Mouse (Mus musculus): ENCODE results near the gene Gm28230.

The Gm28230 gene

GRCm38 (mm10) chr2:74739869-74740268 is 13.3 kb downstream of the Gm28230 start:
- no peak for DNase-seq (ENCODE audit: low spot score)

DNA sequence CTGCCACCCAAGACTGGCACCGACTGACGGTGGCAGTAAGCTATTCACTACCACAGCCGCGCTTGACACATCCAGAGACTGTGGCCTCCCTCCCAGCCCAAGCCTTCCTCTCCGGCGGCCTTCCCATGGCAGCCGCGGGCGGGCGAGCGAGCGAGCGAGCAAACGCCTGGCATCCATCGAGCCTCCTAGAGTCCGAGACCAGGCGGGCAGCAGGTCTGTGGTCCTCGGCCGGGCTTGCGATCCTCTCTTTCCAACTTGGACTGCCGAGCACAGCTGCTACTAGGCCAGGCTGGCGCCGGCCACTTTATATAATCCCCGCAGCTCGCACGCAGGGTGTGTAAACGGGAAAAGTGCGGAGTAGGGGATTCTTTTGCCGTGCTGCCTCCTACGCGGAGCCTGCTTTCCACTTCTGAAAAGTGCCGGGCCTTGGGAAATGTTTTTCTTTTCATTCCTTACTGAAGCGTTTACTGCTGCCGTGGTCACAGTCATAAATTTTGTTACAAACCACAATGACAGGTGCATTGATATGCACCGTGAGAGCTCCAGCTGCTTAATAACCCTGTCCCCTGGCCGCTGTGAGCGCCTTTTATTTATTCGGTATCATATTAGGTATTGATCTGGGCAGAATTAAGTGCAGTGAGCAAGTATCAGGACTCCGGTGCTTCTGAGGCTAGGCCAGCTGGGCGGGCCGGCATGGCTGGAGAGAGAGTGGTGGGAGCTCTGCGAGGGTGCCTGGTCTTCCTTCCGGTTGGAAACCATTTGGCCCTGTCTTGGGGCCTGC is 14.0 kb downstream of the Gm28230 start:
- DNase-seq (ENCODE audit: low spot score), result no peak

DNA sequence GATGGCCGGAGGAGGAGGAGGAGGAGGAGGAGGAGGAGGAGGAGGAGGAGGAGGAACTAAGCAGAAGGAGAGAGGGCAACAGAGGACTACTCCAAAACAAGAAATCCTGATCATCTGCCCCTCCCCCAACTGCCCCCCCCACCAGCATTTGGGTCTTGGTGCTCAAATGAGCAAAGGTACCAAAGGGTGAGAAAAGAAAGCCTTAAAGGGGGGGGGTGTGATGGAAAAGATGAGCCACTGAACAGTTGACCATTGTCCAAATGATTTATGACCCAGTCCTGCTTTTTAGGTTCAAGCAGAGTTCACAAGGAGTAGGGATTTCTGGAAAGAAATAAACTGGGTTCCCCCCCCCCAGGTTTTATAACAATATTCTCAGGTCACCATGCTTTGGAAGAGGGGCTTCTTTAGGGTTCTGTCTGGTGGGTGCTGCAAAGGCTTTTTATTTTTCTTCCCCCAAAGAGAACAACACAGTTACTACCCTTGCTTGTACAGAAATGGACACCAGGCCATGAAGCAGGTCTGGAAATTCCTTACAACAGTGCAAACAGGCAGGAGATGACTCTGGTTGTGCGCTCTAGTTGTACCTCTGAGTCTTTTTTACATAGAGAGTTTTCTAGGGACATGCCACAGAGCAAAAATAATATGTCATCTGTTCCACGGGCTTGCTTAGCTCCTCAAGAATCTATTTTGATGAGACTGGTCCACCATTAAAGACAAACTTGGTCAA is 14.9 kb downstream of the Gm28230 start:
- no peak for DNase-seq (ENCODE audit: low spot score)

DNA sequence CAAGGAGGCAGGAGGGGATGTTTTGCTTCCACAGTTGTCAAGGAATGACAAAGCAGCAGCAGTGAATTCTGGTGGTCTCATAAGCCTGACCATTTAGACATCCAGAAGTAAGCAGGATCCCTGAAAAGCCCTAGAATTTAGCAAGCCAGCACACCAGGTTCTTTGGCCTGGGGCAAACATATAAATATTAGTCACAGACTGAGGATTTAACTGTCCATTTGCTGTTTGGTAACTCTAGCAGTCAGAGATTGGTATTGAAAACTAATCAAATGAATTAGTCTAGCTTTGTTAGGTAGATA is 15.4 kb downstream of the Gm28230 start:
- no peak for DNase-seq (ENCODE audit: low spot score)

- DNase-seq (ENCODE audit: low spot score), result no peak
Observed at GRCm38 (mm10) chr2:74745540-74746297, 19.2 kb downstream of the Gm28230 start.

- DNase-seq (ENCODE audit: low spot score), result no peak
Observed at GRCm38 (mm10) chr2:74746298-74746921, 19.9 kb downstream of the Gm28230 start.

GRCm38 (mm10) chr2:74747006-74747405 is 20.5 kb downstream of the Gm28230 start:
- DNase-seq (ENCODE audit: low spot score), result no peak

- DNase-seq (ENCODE audit: low spot score), result no peak
Observed at GRCm38 (mm10) chr2:74747661-74748141, 21.2 kb downstream of the Gm28230 start.

GRCm38 (mm10) chr2:74748436-74748995 is 22.0 kb downstream of the Gm28230 start:
- DNase-seq (ENCODE audit: low spot score), result no peak

DNA sequence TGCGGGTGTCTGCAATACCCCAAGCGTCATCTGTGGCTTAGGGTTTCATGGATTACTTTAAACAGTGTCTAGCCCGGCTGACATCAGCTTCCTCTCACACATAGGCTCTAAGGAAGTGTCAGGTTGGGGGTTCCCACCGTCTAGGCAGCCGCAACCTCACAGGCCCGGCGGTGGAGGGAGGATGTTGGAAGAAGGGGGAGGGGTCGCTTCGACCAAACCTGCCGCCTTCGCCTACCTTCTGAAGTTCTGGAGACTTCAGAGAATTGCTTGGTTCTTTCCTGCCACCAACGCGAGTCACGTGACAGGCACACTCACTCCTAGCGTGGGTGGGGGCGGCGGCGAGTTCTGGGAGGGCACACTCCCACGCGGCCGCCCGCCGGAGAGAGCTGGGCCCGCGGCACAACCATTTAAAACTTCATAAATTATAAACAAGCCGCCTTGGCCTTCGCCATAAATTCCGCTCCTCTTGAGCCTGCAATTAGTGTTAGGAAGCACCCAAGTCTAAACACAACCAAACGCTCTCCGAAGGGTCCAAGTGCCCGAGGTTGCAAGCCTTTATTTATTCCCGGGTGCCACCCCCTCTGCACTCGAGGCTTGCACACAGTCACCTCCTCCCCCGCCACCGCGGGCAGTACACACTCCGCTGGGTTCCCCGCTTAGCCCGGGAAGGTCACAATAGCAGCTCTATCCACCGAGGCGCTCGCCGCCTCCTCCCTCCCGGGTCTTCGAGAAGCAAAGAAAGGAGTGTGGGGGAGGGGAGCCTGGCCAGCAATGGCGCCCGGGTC is 23.0 kb downstream of the Gm28230 start:
- DNase-seq (ENCODE audit: low spot score), result no peak

GRCm38 (mm10) chr2:74750731-74751250 is 24.3 kb downstream of the Gm28230 start:
- no peak for DNase-seq (ENCODE audit: low spot score)

DNA sequence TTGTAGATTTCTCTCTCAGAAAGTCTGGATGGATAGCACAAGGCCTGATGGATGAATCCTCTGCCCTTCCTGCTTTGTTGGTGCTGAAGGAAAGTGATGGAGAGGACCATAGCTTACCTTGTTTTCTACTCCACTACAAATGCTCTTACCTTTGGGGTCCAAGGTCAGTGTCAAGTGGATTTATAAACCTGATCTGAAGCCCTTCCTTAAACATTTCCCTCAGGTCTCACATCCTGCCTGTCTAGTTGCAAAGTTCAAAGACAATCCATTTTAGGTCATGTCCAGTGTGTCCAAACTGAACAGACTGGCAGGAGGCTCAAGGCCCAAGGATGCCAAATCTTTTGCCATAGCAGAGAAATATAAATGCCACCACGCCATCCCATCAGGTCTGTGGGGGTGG is 25.3 kb downstream of the Gm28230 start:
- DNase-seq (ENCODE audit: low spot score), result no peak

DNA sequence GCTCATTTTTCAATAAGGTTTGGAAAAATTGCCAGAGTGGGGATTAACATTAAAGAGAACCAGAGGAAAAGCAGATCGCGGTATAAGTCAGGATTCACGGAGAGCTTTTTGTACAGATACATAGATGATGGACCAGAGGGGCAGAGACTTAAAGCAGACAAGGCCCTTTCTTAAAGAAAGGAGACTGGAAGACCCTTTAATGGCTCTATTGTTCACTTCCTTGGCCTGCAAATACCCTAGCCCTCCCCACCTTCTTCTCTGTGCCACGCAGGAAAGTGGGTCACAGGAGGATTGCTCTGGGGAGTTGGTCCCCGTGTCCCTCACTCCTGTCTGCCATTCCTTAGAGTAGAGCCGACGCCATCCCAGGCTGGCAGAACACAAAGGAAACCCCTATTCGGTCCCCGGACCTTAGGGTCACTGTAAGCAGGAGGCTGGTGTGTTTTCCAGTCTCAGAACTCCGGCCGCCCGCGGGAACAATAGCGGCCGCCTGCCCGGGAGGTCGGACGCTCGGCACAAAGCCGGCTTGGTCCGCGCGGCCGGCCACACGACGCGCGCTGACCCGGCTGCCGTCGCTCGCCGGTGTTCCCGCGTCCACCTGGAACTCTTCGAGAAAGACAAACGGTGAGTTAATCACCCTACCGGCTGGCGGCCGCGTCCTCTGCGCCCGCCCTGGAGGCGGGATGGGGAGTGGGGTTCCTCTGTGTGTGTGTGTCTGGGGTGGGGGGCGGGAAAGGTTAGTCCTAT is 26.1 kb downstream of the Gm28230 start:
- no peak for DNase-seq (ENCODE audit: low spot score)

- no peak for DNase-seq (ENCODE audit: low spot score)
Observed at GRCm38 (mm10) chr2:74753175-74753523, 26.6 kb downstream of the Gm28230 start.

DNA sequence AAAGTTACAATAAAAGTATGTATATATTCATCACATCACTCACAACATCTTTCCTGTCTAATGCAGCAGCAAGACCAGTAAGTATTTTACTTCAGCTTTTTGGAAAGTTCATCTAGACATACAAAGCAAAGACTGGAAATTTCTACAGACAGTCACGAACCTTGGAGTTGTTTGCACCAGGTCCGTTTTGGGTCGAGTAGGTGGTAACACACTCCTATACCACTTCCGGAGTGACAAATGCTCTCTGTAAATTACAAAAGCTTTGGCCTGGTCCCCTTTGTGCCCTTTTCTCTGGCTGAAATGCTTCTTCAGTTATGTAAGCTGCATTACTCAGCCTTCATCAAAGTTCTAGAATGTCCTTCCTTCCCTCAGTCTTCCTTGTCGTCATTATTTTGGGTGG is 27.2 kb downstream of the Gm28230 start:
- no peak for DNase-seq (ENCODE audit: low spot score)

DNA sequence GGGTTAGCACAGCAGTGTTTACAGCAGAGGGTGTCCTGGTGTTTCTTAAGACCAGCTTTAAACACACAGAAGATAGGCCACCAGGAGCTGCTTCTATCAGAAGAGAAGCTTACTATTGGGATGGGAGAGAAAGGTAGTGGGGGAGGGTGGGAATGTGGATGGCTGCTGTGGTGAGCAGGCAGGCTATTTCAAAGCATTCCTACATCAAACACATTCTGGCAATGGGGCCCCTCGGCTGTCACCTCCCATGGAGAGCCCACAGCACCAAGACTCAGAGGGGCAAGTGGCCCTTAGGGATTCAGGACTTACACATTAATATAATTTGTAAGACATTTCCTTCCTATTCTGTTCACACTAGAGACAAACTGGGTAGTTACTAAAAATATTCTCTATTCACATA is 33.6 kb downstream of the Gm28230 start:
- DNase-seq (ENCODE audit: low spot score), result no peak

- no peak for DNase-seq (ENCODE audit: low spot score)
Observed at GRCm38 (mm10) chr2:74761941-74762340, 35.4 kb downstream of the Gm28230 start.

DNA sequence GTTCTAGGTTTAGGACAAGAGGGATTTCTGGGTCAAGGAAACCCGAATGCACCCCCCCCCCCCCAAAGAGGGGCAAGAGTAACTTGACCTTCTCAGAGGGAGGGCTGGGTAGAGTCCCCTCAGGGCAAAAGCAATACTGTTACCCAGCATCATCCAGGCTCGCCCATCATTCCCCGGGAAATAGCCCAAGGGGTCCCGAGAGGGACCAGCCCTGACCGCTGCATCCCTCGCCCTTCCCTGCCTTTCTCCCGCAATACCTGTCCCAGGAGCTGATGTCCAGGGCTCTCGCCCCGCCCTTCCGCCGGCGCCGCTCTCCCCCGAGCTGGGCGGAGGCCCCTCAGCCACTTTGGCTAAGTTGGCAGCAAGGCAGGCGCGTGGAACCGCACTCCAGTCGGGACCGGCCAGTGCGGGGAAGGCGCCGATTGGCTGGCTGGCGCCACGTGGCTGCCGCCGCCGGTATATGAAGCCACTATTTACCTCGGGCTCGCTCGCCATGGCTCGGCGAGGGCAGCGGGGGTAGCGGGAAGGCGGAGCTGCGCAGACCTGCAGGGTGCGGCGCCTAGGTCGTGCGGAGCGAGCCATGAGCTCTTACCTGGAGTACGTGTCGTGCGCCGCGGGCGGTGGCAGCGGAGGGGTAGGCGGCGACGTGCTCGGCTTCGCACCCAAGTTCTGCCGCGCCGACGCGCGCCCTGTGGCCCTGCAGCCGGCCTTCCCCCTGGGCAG is 36.2 kb downstream of the Gm28230 start, which contains the start of gene Hoxd1:
TSS of gene Hoxd1 (plus strand) at position 459 of the 723 bp plus-strand sequence.
- peak; percentile 34 for DNase-seq (ENCODE audit: low spot score)

DNA sequence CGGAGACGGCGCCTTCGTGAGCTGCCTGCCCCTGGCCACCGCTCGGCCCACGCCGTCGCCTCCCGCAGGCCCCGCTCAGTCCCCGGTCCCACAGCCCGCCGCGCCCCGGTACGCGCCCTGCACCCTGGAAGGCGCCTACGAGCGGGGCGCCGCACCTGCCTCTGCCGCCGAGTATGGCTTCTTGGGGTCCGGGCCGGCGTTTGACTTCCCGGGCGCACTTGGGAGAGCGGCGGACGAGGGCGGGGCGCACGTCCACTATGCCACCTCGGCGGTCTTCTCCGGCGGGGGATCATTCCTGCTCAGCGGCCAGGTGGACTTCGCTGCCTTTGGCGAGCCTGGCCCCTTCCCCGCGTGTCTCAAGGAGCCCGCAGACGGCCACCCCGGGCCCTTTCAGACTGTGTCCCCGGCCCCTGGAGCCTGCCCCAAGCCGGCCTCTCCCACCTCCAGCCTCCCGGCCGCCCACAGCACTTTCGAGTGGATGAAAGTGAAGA is 36.8 kb downstream of the Gm28230 start:
- no peak for DNase-seq (ENCODE audit: low spot score)
